Mouse (Mus musculus) CH12.LX (cell line): ENCODE results near the gene Atp13a3.

Experiments used
- CHD2 ChIP-seq: IDR thresholded peaks from 2 replicates; pipeline ENCODE4 v1.6.1; 2011; ENCODE audit warnings: low read length, improper control_type of control experiment
- CTCF ChIP-seq, 2 experiments: IDR thresholded peaks in 1 of 2; conservative IDR thresholded peaks in 1 of 2; 2 replicates each; pipeline ENCODE4 v1.5.1; 2011 to 2012; ENCODE audit warnings: low read depth in 2 of 2, low read length in 2 of 2, improper control_type of control experiment in 1 of 2, inconsistent platforms in 1 of 2, mild to moderate bottlenecking in 1 of 2, moderate library complexity in 1 of 2
- EP300 ChIP-seq: IDR thresholded peaks from 2 replicates; pipeline ENCODE4 v1.6.1; 2011; ENCODE audit warnings: low read length, improper control_type of control experiment
- ETS1 ChIP-seq: conservative IDR thresholded peaks from 2 replicates; pipeline ENCODE4 v1.6.1; 2012; ENCODE audit warnings: low read depth, mild to moderate bottlenecking, inconsistent platforms, low read length, improper control_type of control experiment, moderate library complexity
- KAT2A ChIP-seq: IDR thresholded peaks from 2 replicates; pipeline ENCODE4 v1.6.1; 2012; ENCODE audit warnings: low read length, improper control_type of control experiment, inconsistent platforms; ENCODE audit not compliant: insufficient replicate concordance
- MAX ChIP-seq: IDR thresholded peaks from 2 replicates; pipeline ENCODE4 v1.6.1; 2011; ENCODE audit warnings: low read length, improper control_type of control experiment
- POLR2A ChIP-seq: IDR thresholded peaks from 2 replicates; pipeline ENCODE4 v1.6.1; 2011; ENCODE audit warnings: low read depth, mild to moderate bottlenecking, improper control_type of control experiment, low read length
- TBP ChIP-seq: conservative IDR thresholded peaks from 2 replicates; pipeline ENCODE4 v1.6.1; 2011; ENCODE audit warnings: low read depth, low read length, improper control_type of control experiment
- ZKSCAN1 ChIP-seq: IDR thresholded peaks from 2 replicates; pipeline ENCODE4 v1.6.1; 2012; ENCODE audit warnings: low read depth, inconsistent platforms, low read length, improper control_type of control experiment, borderline replicate concordance

- TF ChIP-seq MAX (no peak), POLR2A (no peak), ZKSCAN1 (no peak), EP300 (no peak), ETS1 (no peak), CTCF (conservative IDR thresholded peaks at IDR 0.05 in 1 of 2, IDR thresholded peaks at IDR 0.05 in 1 of 2; ENCODE audit: low read depth in 2 of 2, low read length in 2 of 2) (no peak), TBP (no peak), KAT2A (no peak), CHD2 (no peak)
These were observed 41.2 kb downstream of the Atp13a3 start for GRCm38 (mm10) chr16:30364604-30365003.
